Mouse (Mus musculus) liver, adult (tissue): Measurements from ENCODE around the gene Cd164.

Source experiments
- GATA4 ChIP-seq: IDR thresholded peaks from 2 replicates; pipeline ENCODE4 v1.6.1; 2014; ENCODE audit warnings: mild to moderate bottlenecking, low read length; ENCODE audit not compliant: insufficient replicate concordance

Gene Cd164

GRCm38 (mm10) chr10:41529972-41530371 is 10.8 kb downstream of the Cd164 start:
- no peak for TF ChIP-seq GATA4

GRCm38 (mm10) chr10:41535991-41536390 is 16.8 kb downstream of the Cd164 start:
- no peak for TF ChIP-seq GATA4

- TF ChIP-seq GATA4 = no peak
Measured at GRCm38 (mm10) chr10:41536714-41537113, 17.5 kb downstream of the Cd164 start.

- no peak for TF ChIP-seq GATA4
Measured at GRCm38 (mm10) chr10:41537226-41537982, 18.2 kb downstream of the Cd164 start.

- no peak for TF ChIP-seq GATA4
Measured at GRCm38 (mm10) chr10:41537983-41538330, 18.7 kb downstream of the Cd164 start.

GRCm38 (mm10) chr10:41538986-41539385 is 19.8 kb downstream of the Cd164 start:
- no peak for TF ChIP-seq GATA4

GRCm38 (mm10) chr10:41542057-41542456 is 22.8 kb downstream of the Cd164 start:
- TF ChIP-seq GATA4 = no peak

GRCm38 (mm10) chr10:41543439-41543838 is 24.2 kb downstream of the Cd164 start:
- TF ChIP-seq GATA4 = no peak

GRCm38 (mm10) chr10:41543844-41544243 is 24.6 kb downstream of the Cd164 start:
- no peak for TF ChIP-seq GATA4

GRCm38 (mm10) chr10:41544481-41545190 is 25.4 kb downstream of the Cd164 start:
- no peak for TF ChIP-seq GATA4

GRCm38 (mm10) chr10:41545224-41545755 is 26.1 kb downstream of the Cd164 start:
- TF ChIP-seq GATA4 = no peak

- no peak for TF ChIP-seq GATA4
Measured at GRCm38 (mm10) chr10:41546396-41547165, 27.4 kb downstream of the Cd164 start.

- TF ChIP-seq GATA4 = no peak
Measured at GRCm38 (mm10) chr10:41550711-41551110, 31.5 kb downstream of the Cd164 start.

GRCm38 (mm10) chr10:41552319-41552718 is 33.1 kb downstream of the Cd164 start:
- TF ChIP-seq GATA4 = no peak

- TF ChIP-seq GATA4 = no peak
Measured at GRCm38 (mm10) chr10:41552847-41553589, 33.8 kb downstream of the Cd164 start.
